Mouse (Mus musculus) hindbrain, embryonic 16.5 days (tissue): ENCODE results near the gene Insc. TPM values are rescaled to one million over a fixed set of nuclear protein-coding genes. Genes with fewer than 3 reads are reported as not detected.

Experiments used
- polyA plus RNA-seq: library from polyadenylated mRNA; unstranded; fragments of >200 nt; fragmentation: Nextera tagmentation; extraction: Ambion mirVana; gene quantifications from 2 replicates; pipeline ENCODE4 v1.2.1, GENCODE M21; 2015

Gene Insc
- polyA plus RNA-seq, 1 experiment from 2014 or later: 4.1 TPM

Other genes with a start within 250 kb of the Insc start
- gene Cyp2r1, start 180.7 kb upstream of the Insc start, polyA plus RNA-seq: 1.1 and 1.2 TPM in 2 replicates
- 26.8 and 28.2 TPM in 2 replicates for gene Calca, start 107.3 kb upstream of the Insc start, polyA plus RNA-seq
- 6.1 and 8.9 TPM in 2 replicates for gene Calcb, start 25.1 kb upstream of the Insc start, polyA plus RNA-seq